Mouse (Mus musculus) liver, embryonic 14.5 days (tissue): Measurements from ENCODE around the gene Hist1h3h. TPM values are rescaled to one million over a fixed set of nuclear protein-coding genes. Genes with fewer than 3 reads are reported as not detected.

Experiments used
- ATAC-seq: fragments of 200-750 bp; cut with Nextera tagmentation; 2 replicates; pipeline ENCODE4 v1.8.0; 2017; ENCODE audit warnings: moderate number of reproducible peaks, mild to moderate bottlenecking, moderate library complexity; ENCODE audit not compliant: insufficient read depth
- DNase-seq, 3 experiments: peaks; one replicate each; pipeline ENCODE4 v3.0.0-alpha.2; 2012 to 2013; ENCODE audit warnings: low read depth in 3 of 3, low spot score in 3 of 3
- H3K27ac ChIP-seq: fragments of 300-500 bp; sonication (generic); 2 replicates; pipeline ENCODE4 v1.5.1; 2014; ENCODE audit warnings: moderate library complexity, mild to moderate bottlenecking, control low read depth, inconsistent platforms
- H3K27me3 ChIP-seq: fragments of 300-500 bp; sonication (generic); 2 replicates; pipeline ENCODE4 v1.6.1; 2014; ENCODE audit warnings: mild to moderate bottlenecking, low read length, moderate library complexity; ENCODE audit not compliant: control insufficient read depth, insufficient read depth
- H3K36me3 ChIP-seq: fragments of 300-500 bp; sonication (generic); replicated peaks from 2 replicates; pipeline ENCODE4 v1.6.1; 2014; ENCODE audit warnings: low read depth; ENCODE audit not compliant: control insufficient read depth, insufficient read depth
- H3K4me1 ChIP-seq, 2 experiments: fragments of 200-500 bp in 1 of 2; fragments of 300-500 bp in 1 of 2; sonication (generic) in 1 of 2; replicated peaks; 2 replicates each; pipeline ENCODE4 v1.6.1; 2012 to 2014; ENCODE audit warnings: antibody characterized with exemption in 1 of 2, inconsistent platforms in 1 of 2, low read length in 1 of 2; ENCODE audit not compliant: control insufficient read depth in 2 of 2, insufficient read depth in 2 of 2
- H3K4me2 ChIP-seq: fragments of 300-500 bp; sonication (generic); 2 replicates; pipeline ENCODE4 v1.6.1; 2014; ENCODE audit warnings: low read depth, mild to moderate bottlenecking, control low read depth, moderate library complexity
- H3K4me3 ChIP-seq, 2 experiments: fragments of 200-500 bp in 1 of 2; fragments of 300-500 bp in 1 of 2; sonication (generic) in 1 of 2; 2 replicates each; pipeline ENCODE4 v1.5.1; 2012 to 2014; ENCODE audit warnings: low read depth in 2 of 2, low read length in 2 of 2, mild to moderate bottlenecking in 2 of 2, control low read depth in 1 of 2, inconsistent platforms in 1 of 2, moderate library complexity in 1 of 2; ENCODE audit not compliant: insufficient read depth in 1 of 2
- H3K9ac ChIP-seq: fragments of 300-500 bp; sonication (generic); replicated peaks from 2 replicates; pipeline ENCODE4 v1.6.1; 2014; ENCODE audit warnings: mild to moderate bottlenecking, control low read depth, moderate library complexity
- H3K9me3 ChIP-seq: fragments of 300-500 bp; sonication (generic); 2 replicates; pipeline ENCODE4 v1.6.1; 2016; ENCODE audit warnings: low read length, mixed read lengths; ENCODE audit not compliant: control insufficient read depth
- CTCF ChIP-seq: IDR thresholded peaks from 2 replicates; pipeline ENCODE4 v1.5.1; 2016; ENCODE audit warnings: antibody characterized with exemption, low read depth, control low read depth
- EP300 ChIP-seq: IDR thresholded peaks from 2 replicates; pipeline ENCODE4 v1.6.1; 2016; ENCODE audit warnings: antibody characterized with exemption, low read depth
- WGBS: fragments of 180-500 bp; shearing (Covaris S2); extraction: QIAGEN DNeasy Blood & Tissue Kit; methylation state at CpG from one replicate; pipeline ENCODE4 v1.1.7; 2014; ENCODE audit not compliant: insufficient replicate concordance; 5-methylcytosine and 5-hydroxymethylcytosine counted together
- polyA plus RNA-seq, 2 experiments: library from polyadenylated mRNA; depleted of rRNA in 1 of 2; stranded (reverse) in 1 of 2; unstranded in 1 of 2; fragments of >200 nt; fragmentation: Nextera tagmentation in 1 of 2; extraction: Ambion mirVana in 1 of 2; gene quantifications; 2 replicates each; pipeline versions ENCODE4 v1.2.1 to v1.2.3; 2012 to 2014

The Hist1h3h gene
- polyA plus RNA-seq, 2 experiments, result 7.9 to 31.3 TPM

DNA sequence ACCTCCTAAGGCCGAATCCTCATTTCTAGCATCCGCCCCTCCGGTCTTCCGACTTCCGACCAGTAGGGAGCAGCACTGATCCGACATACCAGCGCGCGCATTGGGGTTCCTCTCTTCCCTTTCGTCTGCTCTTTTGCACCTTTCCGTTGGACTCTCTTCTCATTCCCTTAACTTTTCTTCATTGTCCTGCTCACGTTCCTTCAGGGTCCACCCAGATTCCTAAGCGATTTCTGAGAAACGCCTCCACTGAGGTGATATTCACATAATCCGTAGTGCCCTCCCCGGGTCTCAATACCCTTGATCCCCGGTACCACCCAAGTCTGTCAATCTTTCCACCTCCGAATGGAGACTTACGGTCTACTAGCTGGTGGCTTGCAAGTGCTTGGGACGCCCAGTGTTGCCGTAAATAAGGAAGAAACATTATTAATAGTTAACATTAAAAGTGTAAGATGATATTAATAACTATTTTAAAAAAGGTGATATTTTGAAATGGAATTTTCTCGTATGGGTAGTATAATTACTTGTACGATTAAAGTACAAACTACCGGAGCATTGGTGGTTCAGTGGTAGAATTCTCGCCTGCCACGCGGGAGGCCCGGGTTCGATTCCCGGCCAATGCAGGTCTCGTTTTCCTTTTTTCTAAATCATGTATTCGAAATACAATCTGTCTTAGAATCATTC is 7.3 kb upstream of the Hist1h3h start:
- TF ChIP-seq CTCF, result peak; percentile 94
- TF ChIP-seq EP300, result 0 out of 2 replicates have a peak, but pooled peaks have one; percentile 24
- ATAC-seq (peak; percentile 79), DNase-seq (peak; percentile 78 to 82 (median 79))
- peak overlapping the region; percentile 75 for H3K27ac ChIP-seq
- H3K9me3 ChIP-seq, result no peaks in the 10 kb centered on the region
- H3K4me2 ChIP-seq, result peak overlapping the region; percentile 73
- H3K9ac ChIP-seq, result peak overlapping the region; percentile 85
- H3K27me3 ChIP-seq, result no peaks in the 10 kb centered on the region
- WGBS, result under 1% methylated on average over 32 of the region's 32 CpGs
- peaks cover 9 to 16% of the 10 kb centered on the region in 2 experiments for H3K4me1 ChIP-seq
- peak overlapping the region; percentile 77 to 97 for H3K4me3 ChIP-seq
- no peaks in the 10 kb centered on the region for H3K36me3 ChIP-seq

DNA sequence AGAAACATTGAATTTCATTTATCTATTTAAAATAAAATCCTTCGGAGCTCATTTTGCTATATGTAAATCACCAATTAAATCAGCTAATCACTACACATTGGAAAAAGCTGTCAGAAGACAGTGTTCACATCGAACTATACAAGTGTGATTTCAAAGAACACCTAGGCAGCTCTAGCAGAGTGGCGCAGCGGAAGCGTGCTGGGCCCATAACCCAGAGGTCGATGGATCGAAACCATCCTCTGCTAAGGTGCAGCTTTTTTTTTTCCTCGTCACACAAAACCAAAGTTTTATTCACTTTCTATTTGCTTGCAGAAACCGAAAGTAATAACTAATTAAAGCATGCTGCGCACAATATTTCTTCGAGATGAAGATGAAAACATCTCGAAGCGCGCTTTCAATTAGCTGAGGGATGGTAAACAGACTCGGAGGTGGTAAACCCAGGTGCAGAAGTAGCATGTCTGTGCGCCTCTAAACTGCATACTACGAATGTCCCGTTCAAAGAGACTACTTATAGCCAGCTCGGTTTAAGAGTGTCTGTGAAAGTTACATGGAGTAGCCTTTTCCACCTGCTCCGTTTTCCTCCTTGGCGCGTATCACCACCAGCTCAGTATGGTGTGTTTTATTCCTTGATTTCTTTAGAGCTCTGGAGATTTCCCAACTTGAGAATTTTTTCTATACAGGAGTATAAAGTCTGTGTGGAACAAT is 6.5 kb upstream of the Hist1h3h start:
- H3K4me2 ChIP-seq, result peak overlapping the region; percentile 73
- no peaks in the 10 kb centered on the region for H3K27me3 ChIP-seq
- 2% methylated on average over 22 of the region's 22 CpGs for WGBS
- H3K4me1 ChIP-seq, result peaks cover 12 to 21% of the 10 kb centered on the region in 2 experiments
- H3K4me3 ChIP-seq, result peak overlapping the region; percentile 77 to 83
- peak; percentile 67 for ATAC-seq
- H3K36me3 ChIP-seq, result no peaks in the 10 kb centered on the region
- no peak overlapping the region for H3K27ac ChIP-seq
- no peaks in the 10 kb centered on the region for H3K9me3 ChIP-seq
- DNase-seq, result peak in 2 of 3 experiments; percentile 49 to 70
- peak overlapping the region; percentile 29 for H3K9ac ChIP-seq
- TF ChIP-seq CTCF (no peak), EP300 (no peak)

DNA sequence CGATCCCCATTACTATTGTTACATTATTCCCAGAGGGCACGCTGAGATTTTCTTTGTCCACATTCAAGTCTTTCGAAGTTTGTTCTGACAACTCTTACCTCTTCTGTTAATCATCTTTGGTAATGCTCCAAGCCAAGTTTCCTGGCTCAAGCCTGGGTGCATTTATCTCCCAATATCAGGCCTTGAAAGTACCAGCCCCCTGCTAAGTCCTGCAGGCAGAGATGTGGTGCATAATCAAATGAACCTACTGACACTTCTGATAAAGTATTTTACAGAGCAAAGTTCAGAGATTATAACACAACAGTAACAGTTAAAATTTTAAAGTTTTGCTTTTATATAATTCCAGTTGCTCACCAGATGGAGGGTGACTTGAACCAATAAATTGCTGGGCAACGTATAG is 5.8 kb upstream of the Hist1h3h start:
- Histone ChIP-seq H3K4me2 (peak overlapping the region; percentile 73), H3K27me3 (no peaks in the 10 kb centered on the region), H3K36me3 (no peaks in the 10 kb centered on the region), H3K9me3 (no peaks in the 10 kb centered on the region), H3K9ac (peak overlapping the region; percentile 29), H3K27ac (no peak overlapping the region), H3K4me1 (peaks cover 12 to 21% of the 10 kb centered on the region in 2 experiments), H3K4me3 (peak overlapping the region in 1 of 2 experiments; percentile 47; a peak in 2 of 4 replicates)
- TF ChIP-seq EP300 (peak; percentile 58), CTCF (no peak)
- no peak for ATAC-seq
- 22% methylated on average over 4 of the region's 4 CpGs for WGBS
- DNase-seq, result no peak

DNA sequence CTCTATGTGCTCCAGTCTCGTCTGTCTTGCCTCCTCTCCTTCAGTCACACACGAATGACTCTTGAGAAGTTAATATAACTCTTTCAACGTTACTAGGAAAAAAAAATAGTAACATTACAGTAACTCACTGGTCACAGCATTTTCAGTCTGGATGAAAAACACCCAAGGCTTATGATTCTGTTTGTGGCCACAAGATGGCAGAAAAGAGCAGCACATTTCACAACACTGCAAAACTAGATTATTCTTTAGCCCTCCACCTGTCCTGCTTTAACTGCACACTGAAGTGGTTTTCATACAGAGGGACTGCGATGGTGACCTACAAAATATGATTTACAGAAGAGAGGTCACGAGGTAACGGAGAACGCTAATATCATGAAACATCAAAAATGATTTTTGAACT is 2.7 kb upstream of the Hist1h3h start:
- H3K27ac ChIP-seq, result peak overlapping the region; percentile 100
- H3K4me1 ChIP-seq, result peaks cover 15 to 31% of the 10 kb centered on the region in 2 experiments
- DNase-seq (peak; percentile 70 to 79 (median 71)), ATAC-seq (no peak)
- peak overlapping the region; percentile 98 for H3K9ac ChIP-seq
- TF ChIP-seq CTCF, result peak; percentile 88
- no peak; the same call in 1 of the 2 replicates for TF ChIP-seq EP300
- under 1% methylated on average over 7 of the region's 7 CpGs for WGBS
- H3K36me3 ChIP-seq, result no peaks in the 10 kb centered on the region
- H3K9me3 ChIP-seq, result no peaks in the 10 kb centered on the region
- H3K27me3 ChIP-seq, result no peaks in the 10 kb centered on the region
- peak overlapping the region; percentile 65 to 73 for H3K4me3 ChIP-seq
- peak overlapping the region; percentile 99 for H3K4me2 ChIP-seq
